Mouse (Mus musculus): ENCODE measurements around the gene Ssr3.
A peak's percentile ranks its signal among the peaks of the same experiment; 100 is the strongest.
"Not testable (repeated sequence)": the region's sequence is repeated elsewhere in the genome, so short reads cannot be mapped to it uniquely, and the experiment has no call there.

Ssr3 gene

DNA sequence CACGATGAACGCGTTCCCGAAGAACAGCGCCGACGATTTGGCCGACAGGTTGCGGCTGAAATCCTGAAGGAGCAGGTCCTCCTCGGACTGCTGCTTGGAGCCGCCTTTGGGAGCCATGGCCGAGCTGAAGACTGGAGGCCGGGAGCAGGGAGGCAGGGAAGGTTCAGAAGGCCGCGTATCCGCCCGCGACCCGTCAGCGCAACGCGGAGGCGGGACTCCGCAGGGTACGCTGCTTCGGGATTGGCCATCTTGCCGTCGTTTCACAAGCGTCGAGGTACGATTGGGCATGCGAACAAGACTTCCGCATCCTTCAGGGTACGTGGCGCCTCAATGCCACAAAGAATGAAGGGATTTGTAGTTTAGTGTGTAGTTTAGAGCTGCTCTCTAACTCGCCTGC is at the start of gene Ssr3:
Gene Ssr3, minus strand, starts transcription at position 203 of the 397 bp plus-strand sequence.
- DNase-seq = peak; percentile 97

- DNase-seq = peak; percentile 54
Observed at GRCm38 (mm10) chr3:65441586-65442111, 49.2 kb upstream of the Ssr3 start.

DNA sequence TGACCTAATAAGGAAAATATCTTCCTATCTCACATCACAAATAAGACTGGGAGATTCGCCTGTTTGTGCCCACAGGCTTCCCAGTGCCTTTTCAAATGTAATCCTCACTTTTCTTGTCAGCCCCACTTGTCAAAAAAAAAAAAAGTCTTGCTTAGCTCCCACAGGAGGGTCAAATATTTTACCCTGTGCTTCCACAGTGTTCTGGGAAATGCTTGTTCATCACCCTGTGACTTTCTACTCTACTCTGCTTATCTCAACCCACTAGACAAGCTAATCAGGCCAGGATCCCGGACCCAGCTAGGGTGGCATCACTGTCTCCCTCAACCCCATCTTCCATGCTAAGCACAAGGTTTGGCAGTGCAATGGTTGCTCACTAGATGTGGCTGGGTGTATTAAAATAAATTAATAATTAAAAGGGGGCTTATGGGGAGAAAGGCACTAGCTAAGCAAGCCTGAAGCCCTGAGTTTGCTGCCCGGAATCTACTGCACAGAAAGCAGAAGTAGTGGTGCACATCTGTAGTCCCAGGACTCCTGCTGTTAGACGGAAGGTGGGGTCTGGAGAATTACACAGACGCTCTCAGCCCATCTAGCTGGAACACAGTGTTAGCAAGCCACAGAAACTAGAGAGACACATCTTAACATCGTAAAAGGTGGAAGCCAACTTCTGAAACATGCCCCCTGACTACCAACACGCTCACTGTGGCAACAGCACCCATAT is 46.2 kb upstream of the Ssr3 start:
- no peak for DNase-seq

GRCm38 (mm10) chr3:65435812-65436211 is 43.4 kb upstream of the Ssr3 start:
- DNase-seq = no peak

GRCm38 (mm10) chr3:65435101-65435571 is 42.7 kb upstream of the Ssr3 start:
- DNase-seq = no peak

DNA sequence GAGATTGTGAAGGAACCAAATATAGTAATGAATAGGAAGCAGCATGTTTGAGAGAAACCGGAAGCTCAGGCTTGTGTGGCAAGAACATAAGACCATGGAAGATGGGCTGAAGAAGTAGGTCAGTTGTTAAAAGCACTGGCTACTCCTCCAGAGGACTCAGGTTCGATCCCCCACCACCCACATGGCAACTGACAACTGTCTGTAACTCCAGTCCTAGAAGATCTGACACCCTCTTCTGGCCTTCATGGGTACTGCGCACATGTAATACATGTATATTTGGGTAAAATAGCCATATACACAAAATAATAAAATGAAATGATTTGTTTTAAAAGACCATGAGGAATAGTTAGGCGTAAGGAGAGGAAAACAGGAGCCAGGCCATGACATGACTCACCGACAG is 39.8 kb upstream of the Ssr3 start:
- no peak for DNase-seq

DNA sequence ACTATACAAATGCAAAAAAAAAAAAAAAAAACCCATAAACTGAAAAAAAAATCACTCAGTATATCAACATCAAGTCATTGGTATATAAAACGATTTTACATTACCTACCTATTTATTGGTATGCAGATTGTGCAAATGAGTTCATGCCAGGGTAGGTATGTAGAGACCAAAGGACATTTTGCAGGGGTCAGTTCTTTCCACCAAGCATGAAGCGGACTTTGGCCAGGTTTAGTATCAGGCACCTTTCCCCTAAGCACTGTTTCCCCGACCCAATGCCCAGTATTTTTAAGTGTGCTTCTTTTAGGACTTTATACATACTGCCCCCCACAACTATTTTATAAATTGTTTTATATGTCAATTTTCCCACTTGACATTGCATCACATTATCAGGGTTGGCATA is 27.3 kb upstream of the Ssr3 start:
- DNase-seq = no peak

- DNase-seq = no peak
Observed at GRCm38 (mm10) chr3:65417913-65418594, 25.6 kb upstream of the Ssr3 start.

- no peak for DNase-seq
Observed at GRCm38 (mm10) chr3:65416571-65416970, 24.1 kb upstream of the Ssr3 start.

DNA sequence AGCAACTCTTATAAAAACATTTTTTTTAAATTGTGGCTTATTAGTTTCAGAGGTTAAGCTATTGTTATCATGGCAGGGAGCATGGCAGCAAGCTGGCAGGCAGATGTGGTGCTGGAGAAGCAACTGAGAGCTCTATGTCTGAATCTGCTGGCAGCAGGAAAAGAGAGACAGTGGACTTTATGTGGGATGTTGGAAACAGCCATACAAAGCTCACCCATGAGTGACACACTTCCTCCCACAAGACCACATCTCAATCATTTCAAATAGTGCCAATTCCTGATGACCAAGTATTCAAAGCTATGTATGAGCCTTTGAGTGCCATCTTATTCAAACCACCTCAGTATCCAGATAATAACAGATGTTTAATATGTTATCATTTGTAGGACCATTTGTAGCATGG is 15.5 kb upstream of the Ssr3 start:
- DNase-seq = no peak

- DNase-seq = no peak
Observed at GRCm38 (mm10) chr3:65405781-65406180, 13.4 kb upstream of the Ssr3 start.

- no peak for DNase-seq
Observed at GRCm38 (mm10) chr3:65397566-65397965, 5.1 kb upstream of the Ssr3 start.

DNA sequence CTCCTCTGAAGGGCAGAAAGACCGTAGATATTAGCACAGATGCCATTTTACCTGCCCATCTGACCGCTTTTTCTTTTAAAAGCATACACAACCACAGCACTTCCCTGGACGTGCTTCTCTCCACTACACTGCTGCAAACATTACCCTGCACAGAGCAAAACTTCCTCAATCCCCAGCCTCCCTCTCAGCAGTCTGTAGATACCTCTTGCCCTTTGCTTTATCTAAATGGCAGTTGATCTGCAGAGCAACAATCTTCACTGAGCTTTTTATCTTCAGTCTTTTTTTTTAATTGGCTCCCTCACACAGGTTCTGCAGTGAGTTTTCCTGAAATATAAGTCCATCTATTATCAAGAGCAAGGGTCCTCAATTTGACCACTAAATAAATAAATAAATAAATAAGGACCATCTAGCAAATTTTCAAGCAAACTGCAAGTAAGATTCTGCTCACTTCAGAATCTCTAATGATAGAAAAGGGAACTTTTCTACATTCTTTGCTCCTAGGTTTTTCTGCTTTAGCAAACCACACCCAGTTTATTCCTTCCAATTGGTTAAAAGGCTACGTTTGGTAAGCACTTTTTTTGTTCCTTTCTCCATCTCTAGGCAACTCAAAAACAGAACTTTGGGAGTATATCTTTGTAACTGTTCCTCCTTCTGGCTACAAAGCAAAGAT is 4.5 kb upstream of the Ssr3 start:
- DNase-seq = no peak

DNA sequence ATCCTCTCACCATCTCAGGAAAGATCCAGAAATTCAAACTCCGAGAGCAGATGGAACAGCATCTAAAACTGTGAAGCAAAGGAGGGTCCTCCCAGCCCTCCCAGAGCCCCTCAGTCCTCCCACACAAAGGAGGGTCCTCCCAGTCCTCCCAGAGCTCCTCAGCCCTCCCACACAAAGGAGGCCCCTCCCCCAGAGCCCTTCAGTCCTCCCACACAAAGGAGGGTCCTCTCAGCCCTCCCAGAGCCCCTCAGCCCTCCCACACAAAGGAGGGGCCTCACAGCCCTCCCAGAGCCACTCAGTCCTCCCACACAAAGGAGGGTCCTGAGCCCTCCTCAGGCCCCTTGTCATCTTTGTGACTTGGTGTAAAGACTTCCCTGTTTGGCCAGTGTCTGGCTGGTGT is 2.7 kb upstream of the Ssr3 start:
- DNase-seq = not testable (repeated sequence)

GRCm38 (mm10) chr3:65391784-65392420 is 521 bp downstream of the Ssr3 start:
- DNase-seq = no peak

DNA sequence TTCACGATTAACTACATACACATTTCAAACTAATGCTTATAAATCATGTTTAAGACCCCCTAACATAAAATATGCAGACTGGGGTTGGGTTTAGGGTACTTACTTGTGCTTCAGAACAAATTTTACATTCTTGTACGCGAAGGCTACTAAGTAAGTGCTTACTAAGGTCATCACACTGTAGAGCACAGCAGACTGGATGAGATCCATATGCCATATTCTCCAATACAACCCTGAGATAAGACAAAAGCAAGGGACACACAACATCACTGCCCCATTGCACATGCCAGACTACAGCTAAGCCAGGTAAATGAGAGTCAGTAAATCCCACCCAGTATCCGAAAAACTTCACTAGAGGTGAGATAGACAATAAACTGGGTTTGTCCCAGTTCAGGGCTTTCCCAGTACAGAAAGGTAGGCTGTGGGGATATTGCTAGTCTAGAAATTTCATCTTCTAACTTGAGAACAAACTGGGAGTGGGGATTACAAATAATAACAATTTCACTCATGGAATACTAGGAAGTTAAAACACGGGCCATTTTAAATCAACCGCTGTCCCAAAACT is 1.1 kb downstream of the Ssr3 start:
- DNase-seq = no peak

GRCm38 (mm10) chr3:65385771-65386170 is 6.7 kb downstream of the Ssr3 start:
- DNase-seq = no peak

- DNase-seq = no peak
Observed at GRCm38 (mm10) chr3:65384431-65384830, 8.0 kb downstream of the Ssr3 start.

GRCm38 (mm10) chr3:65381094-65381493 is 11.3 kb downstream of the Ssr3 start:
- no peak for DNase-seq

DNA sequence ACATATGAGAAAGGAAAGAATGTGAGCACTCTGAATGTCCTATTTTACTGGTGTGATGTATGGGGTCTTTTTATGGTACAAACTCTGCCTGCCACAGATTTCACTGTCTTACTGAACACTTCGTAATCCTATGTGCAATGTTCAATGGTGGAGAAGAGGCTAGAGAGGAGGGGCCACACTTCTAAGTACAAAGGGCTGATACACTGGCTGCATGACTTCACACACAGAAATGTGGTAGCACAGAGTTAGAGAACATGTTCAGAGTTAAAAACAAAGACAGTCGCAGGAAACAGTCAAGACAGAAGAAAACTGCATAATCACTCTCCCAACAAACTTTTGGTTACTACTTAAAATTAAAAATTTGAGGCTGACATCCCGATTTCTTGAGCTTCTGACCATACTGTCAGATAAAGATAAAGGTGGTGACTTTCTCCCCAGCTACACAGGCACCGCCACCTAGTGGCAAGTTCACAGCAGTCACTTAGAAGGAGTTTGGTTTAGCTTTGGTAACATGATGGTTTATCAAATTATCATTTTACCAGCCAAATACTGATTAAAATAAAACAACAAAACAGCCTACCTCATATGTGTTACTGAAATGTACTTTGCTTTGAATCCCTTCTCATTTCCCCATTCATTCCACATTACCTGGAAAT is 12.4 kb downstream of the Ssr3 start:
- no peak for DNase-seq

GRCm38 (mm10) chr3:65378724-65379123 is 13.7 kb downstream of the Ssr3 start:
- DNase-seq = no peak

DNA sequence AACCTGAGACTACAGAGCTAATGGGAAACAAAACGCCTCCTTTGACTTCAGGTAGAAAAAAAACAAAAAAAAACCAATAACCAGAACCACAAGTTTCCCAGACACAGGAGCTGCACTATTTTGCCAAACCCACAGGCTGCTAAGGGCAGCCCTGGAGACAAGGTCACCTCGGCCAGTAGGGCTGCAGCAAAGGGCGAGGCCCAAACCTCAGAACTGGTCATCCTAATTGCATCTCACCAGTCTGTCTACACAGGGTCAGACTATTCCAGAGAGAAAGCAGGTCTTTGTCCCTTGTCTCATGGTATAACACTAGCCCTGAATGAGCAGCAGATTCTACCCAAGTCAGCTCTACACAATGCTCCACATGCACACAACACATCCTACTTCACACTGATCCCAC is 17.7 kb downstream of the Ssr3 start:
- DNase-seq = no peak
